Mouse (Mus musculus) layer of hippocampus, adult 18-20 months (tissue): ENCODE data around the gene Olfml3. TPM values are rescaled to one million over a fixed set of nuclear protein-coding genes. Genes with fewer than 3 reads are reported as not detected.

ENCODE experiments used
- DNase-seq, 2 experiments: peaks; one replicate each; pipeline ENCODE4 v3.0.0; 2022; ENCODE audit warnings: low spot score in 2 of 2
- long read RNA-seq: library from polyadenylated mRNA; stranded (forward); transcript quantifications from one replicate; pipeline ENCODE4 v2.0.0, GENCODE M21; 2021
- total RNA-seq, 2 experiments: library from RNA; stranded (reverse); gene quantifications; 2 replicates each; pipeline ENCODE4 v1.2.3; 2021

Olfml3 gene
- total RNA-seq = 10 to 100 TPM; 12.0 to 14.1 TPM
- long read RNA-seq, full-length matches to known transcripts = 14 of 17 reads
- long read RNA-seq, partial matches to known transcripts = 0 of 17 reads
- long read RNA-seq, other reads (novel, unspliced or antisense) = 3 of 17 reads

- peak; percentile 82 to 96 for DNase-seq
Measured at GRCm38 (mm10) chr3:103737778-103738571, at the start of gene Olfml3. TSS of gene Olfml3 (minus strand) at chr3:103738001.

- DNase-seq = no peak
Measured at GRCm38 (mm10) chr3:103787225-103787624, 49.4 kb upstream of the Olfml3 start.

- DNase-seq = no peak
Measured at GRCm38 (mm10) chr3:103782844-103783609, 45.2 kb upstream of the Olfml3 start.

- no peak for DNase-seq
Measured at GRCm38 (mm10) chr3:103780777-103781176, 43.0 kb upstream of the Olfml3 start.

DNA sequence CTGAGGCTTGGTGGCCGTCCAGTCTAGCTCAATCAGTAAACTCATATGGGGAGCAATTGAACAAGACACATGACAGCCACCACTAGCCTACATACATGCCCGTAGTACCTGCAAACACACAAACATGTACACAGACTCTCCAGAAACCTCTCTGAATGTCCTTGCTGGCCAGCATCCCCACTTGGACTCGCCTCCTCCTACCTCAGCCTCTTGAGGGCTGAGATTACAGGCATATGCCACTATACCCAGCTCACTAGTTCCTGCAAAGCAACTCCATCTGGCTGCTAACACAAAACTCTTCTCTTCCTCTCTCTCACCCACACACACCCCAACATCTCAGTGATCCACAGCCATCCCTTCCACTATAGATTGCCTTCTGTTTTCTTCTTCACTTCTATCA is 42.5 kb upstream of the Olfml3 start:
- peak; percentile 23 to 42 for DNase-seq

DNA sequence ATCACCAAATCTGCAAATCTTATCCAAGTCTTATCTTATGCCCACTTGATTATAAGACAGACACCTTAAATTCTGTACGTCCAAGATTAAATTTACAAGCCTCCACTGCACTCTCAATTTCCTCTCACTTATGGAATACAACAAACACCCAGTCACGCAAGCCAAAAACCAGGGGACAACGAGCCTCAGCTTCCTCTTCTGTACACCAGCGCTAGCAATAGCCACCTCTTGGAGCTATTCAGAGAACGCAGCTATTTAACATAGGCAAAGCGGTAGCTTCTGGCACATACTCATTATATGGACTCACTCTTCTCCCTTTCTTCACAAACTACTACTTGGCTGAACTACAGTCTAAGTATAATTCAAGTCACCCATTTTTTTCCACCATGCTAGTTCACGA is 41.4 kb upstream of the Olfml3 start:
- no peak for DNase-seq

GRCm38 (mm10) chr3:103778660-103779059 is 40.9 kb upstream of the Olfml3 start:
- DNase-seq = no peak

GRCm38 (mm10) chr3:103777940-103778339 is 40.1 kb upstream of the Olfml3 start:
- peak; percentile 26 to 52 for DNase-seq

DNA sequence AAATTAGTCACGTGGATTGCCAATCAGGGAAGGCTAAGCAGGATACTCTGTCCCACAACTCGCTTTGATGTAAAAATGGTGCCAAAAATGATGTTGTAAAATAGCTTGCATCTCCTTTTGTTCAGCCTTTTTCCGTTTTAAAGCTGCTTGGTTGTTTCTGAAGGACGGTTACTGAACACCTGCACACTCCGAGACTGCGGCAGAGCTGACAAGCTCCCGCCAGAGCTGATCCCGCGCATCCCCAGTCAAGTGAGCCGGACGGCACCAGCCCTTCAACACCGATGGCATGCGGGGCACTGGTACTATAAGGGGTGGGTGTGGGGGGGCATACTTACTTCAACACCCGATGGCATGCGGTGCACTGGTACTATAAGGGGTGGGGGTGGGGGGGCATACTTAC is 36.2 kb upstream of the Olfml3 start:
- DNase-seq = no peak

DNA sequence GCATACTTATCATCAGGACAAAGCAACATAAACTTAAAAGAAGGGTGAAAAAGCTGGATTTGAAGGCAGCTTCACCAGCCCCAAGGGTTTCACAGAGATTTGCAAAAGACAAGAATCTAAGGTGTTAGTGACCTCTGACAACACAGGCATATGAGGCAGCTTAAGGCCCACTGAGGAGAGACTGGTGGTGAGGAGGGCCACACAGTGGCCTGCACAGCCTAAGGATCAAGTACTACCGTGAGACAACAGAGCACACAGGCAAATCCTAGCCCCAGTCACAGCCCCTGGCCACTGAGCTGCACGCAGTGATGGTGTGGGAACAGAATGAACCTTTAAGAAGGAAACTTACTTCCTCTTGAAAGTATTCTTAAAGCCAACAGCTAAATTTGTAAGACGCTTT is 35.7 kb upstream of the Olfml3 start:
- DNase-seq = no peak

DNA sequence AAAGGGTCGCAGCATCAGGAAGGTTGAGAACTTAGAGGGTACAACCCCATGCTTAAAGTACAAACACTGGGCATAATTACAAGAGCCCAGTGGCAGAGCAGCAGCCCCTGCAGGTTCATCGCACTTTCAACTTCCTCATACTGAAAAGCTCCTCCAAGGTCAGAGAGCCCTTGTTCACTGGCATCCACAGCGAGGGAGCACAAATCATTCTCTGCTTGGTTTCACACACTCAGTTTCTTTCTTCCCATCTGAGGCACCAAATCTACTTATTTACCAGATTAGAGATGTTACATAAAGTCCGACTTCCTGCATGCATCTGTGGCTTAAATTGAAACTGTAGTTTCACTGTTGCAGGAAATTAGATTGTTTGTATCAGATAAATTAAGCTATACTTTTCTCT is 35.0 kb upstream of the Olfml3 start:
- DNase-seq = no peak

- DNase-seq = peak in 1 of 2 experiments; percentile 52
Measured at GRCm38 (mm10) chr3:103771531-103772130, 33.8 kb upstream of the Olfml3 start.

- no peak for DNase-seq
Measured at GRCm38 (mm10) chr3:103766789-103767188, 29.0 kb upstream of the Olfml3 start.

- DNase-seq = no peak
Measured at GRCm38 (mm10) chr3:103759261-103759970, 21.6 kb upstream of the Olfml3 start.

DNA sequence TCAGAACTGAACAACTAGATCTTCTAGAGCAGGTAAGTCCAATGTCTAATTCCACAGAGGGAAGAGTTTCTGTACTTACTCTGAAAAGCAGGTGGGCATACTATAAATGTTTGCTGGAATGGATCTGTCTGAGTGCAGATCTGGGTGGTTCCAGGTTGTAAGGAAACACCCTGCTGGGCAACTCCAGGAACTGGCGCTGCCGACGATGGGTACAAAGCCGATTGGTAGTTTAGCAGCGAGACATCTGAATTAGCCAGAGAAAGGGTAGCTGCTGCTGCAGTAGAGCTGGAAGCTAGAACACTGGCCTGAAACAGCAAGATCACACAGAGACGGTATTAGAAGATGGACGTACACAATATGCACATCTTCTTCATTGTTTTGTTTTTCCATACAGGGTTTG is 20.7 kb upstream of the Olfml3 start:
- no peak for DNase-seq

GRCm38 (mm10) chr3:103756920-103757319 is 19.1 kb upstream of the Olfml3 start:
- DNase-seq = no peak

- no peak for DNase-seq
Measured at GRCm38 (mm10) chr3:103755351-103755750, 17.6 kb upstream of the Olfml3 start.

DNA sequence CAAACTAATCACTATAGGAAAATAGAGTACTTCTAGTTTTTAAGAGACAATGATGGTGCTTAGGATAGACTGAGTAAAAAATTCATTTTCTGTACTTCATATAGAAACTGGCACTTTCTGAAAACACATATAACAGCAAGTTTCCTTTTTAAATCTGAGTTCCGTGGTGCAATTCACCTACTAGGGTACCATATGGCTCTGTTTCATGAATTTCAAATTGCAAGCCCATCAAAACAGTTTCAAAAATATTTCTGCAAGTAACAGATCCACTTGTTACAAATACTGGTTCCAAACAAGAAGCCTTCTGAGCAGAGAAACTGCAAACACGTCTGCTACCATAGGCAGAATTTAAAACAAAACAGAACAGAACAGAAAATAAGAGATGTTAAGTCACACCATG is 13.8 kb upstream of the Olfml3 start:
- no peak for DNase-seq

DNA sequence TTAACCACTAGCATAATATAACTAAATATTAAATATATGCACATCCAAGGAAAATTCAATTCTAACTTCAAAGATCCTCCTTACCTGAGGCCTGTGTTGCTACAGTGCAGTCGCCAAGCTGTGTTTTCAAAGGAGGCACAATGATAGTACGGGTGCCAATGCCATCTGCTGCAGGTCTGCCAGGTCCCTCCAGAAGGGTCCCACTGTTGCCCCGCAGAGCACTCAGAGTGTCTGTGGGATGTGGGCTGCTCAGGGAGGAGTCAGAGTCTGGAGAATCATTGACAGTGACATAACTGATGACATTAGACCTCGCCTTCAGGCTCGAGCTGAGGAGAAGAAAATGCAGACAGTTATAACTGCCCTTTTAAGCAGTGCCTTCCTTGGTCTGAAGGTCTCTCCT is 8.9 kb upstream of the Olfml3 start:
- no peak for DNase-seq

DNA sequence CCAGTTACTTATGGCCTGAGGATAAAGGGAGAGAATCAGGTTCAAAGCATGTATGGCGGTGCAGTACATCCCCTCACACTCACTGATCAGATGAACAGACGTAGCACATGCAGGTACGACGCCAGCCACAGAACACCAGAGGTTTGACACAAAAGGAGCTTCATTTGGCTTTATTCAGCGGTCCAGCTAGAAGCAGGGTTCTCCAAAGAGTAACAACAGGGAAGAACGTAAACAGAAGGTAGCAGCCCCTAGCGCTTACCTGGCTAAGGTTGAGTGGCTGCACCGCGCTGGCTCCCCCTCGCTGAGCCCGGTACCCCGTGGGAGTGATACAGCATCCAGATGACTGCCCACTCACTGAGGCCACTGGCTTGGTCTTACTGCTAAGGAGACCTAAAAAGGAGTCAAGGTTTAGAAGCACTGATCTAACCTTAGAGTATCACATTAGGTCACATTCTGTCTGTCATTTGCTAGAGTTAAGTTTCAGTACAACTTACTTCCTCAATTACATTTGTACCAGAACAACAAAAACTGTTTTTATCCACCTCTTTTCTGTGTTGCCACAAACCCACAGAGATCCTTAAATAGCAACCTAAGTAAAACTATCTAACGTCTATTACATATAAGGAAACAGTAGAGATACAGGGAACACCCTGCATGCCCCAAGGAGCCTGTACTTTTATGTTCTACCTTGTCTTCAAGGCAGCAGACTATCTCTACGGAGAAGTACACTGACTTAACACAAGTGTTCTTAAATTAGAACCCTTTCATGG is 7.4 kb upstream of the Olfml3 start:
- no peak for DNase-seq
